Mouse (Mus musculus) adrenal gland, adult 2 months (tissue): ENCODE measurements around the gene Midn. TPM values are rescaled to one million over a fixed set of nuclear protein-coding genes. Genes with fewer than 3 reads are reported as not detected.

Source experiments
- DNase-seq: peaks from one replicate; pipeline ENCODE4 v3.0.0; 2021
- polyA plus RNA-seq: library from polyadenylated mRNA; depleted of rRNA; stranded (reverse); fragments of >200 nt; gene quantifications from 2 replicates; pipeline ENCODE4 v1.2.3, GENCODE M21; 2012
- total RNA-seq, 2 experiments: library from RNA; stranded (reverse); gene quantifications; 2 replicates each; pipeline ENCODE4 v1.2.3; 2021

Gene Midn
- total and polyA plus RNA-seq, 3 experiments = 75.8 to 269 (median 115) TPM

DNA sequence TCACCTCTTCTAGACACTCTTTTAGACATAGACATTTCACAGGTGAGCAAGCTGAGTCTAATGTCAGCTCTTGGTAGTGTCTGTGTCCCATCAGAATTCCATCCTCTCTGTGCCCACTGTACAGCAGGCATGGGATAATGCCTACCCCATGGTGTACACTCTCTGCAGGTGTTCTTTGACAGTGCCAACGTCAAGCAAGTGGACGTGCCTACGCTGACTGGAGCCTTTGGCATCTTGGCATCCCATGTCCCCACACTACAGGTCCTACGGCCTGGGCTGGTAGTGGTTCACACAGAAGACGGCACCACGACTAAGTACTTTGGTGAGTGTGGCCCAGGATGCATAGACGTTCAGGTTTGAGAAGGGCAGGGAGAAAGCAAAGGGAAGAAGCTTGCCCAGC, 4.4 kb upstream of the Midn start:
- DNase-seq = no peak

DNA sequence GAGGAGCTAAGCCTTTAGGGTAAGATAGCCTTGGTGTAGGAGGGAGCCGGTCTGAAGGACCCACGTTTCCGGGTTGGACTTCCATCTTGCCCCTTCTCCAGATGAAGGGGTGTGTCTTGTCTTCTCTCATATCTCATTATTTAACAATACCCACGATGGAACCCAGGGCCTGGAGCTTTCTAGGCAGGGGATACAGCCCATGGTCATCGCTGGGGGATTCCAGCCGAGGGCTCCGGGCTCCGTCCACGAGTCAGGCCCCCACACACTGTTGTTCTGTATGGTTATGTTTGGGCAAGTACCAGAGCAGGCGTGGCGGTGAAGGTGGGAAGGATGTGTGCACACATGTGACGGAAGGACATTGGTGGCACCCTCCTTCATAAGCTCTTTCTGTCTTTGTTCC, 3.9 kb upstream of the Midn start:
- no peak for DNase-seq

DNA sequence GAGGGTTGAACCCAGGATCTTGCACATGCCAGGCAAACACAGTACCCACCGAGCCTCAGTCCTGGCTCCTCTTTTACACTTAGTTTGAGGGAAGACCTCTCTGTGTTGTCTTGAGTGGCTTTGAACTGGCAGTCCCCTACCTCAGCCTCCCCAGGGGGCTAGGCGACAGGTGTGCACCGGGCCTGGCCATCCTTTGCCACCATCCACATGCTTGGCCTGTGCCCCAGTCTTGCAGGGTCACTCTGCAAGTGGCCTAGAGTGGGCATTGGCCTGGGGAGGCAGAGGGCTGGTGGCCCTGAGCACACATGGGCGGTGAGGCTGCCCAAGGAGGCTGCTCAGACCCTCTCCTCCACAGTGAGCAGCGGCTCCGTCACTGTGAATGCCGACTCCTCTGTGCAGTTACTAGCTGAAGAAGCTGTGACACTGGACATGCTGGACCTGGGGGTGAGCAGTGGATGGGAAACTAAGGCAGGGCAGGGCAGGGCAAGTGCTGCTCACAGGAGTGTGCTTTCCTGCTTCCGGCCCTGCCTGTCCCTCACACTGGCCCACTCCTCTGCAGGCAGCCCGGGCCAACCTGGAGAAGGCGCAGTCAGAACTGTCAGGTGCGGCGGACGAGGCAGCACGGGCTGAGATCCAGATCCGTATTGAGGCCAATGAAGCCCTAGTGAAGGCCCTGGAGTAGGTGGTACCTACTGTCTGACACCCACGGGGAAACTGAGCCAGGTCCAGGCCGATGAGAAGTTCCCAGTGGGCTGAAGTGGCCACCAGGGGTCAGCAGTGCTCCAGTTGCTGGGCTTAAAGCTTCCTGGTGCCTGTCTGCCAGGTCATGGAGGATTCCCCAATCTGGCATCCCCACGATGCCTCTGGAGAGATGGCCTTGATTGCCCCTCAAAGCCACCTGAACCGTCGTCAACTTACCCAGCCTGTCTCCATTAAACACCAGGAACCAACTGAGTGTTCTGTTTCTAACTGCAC, 2.9 kb upstream of the Midn start:
- DNase-seq = peak; percentile 78

DNA sequence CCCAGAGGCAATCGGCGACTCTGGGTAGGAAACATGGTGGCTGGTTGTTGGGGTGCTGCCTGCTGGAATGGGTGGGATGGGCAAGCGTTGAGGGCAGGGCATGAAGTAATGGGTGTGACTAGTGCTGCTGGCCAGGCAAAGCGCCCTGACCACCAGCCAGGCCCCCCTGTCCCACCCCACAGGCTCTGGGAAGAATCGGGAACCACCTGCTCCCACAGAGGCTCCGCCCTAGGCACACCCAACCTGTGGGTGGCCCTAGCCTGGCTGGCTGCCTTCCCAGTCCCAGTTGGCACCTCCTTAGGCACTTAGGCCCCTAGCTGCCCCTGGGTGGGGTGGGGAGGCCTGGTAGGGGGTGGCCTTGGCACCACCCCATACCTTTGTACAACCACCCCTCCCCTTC, 2.2 kb upstream of the Midn start:
- peak; percentile 63 for DNase-seq

DNA sequence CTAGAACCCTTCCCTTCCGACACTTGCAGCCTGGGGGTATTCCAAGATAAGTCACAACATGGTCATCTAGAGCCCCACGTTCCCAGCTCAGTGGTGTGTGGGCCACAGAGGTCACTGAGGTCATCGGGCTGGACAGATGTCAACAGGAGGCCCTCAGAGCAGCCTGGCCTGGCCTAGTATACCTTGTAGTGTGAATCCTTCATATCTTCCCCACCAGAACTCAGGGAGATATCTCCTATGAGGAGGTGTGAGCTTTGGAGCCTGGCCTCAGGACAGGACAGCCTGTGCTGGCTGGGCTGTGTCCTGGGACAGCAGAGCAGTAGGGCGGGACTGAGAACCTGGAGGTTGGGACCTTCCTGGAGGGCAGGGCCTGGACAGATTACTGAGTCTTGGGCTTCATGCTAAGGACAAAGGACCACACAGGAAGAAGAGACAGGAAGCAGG, 1.5 kb upstream of the Midn start:
- peak; percentile 39 for DNase-seq

DNA sequence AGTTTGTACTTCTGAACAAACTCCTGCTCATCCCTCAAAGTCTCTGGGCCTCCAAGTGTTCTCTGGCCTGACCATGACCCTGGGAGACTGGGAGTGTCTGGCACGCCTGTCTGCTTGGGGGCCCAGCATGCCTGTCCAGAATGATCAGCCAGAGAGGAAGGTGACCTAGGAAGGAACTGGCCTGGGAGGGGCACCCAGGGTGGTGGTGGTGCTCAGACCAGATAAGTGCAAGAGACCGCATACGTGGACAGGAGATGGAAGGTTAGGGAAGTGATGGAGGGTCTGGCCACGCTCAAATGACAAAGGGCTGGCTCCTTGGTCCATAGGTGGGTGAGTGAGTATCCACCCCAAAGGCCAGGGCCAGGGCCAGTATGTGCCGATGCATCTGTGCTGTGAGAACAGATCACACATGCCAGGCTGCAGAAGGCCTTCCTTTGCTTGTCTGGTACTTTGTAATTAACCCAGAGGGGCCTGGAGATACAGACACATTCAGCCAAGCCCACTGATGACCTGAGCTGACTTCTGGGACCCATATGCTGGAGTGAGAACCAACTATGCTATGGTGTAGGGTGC, 840 bp upstream of the Midn start:
- DNase-seq = peak; percentile 59

DNA sequence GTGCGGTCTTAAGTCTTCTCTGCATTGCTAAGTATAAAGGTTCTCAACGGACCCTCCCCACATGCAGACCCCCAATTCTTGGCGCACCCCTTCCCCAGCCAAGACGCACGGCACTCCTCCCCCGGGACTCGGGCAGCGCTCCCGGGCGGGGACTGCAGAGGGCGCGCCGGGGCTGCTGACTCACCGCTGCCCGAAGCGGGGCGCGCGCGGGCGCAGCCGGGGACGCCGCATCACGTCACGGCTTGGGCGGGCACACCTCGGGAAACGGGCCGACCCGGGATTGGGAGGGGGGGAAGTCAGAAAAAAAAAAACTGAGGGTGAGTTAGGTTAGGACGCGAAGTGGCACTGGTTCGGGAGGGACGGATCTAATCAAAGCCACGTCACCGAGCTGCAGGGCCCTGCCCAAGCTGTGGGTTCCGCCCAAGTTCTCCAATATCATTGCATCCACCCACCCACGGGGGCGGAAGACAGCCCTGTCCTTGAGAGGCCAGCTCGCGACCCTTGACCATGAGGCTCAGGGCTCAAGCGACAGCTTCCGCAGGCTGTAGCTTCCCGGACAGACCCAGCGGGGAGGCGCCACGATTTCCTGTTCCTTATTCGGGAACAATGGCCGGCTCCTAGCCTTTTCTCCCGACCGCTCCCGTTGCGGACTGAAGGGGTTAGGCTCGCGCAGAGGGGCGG, 678 bp downstream of the Midn start:
- peak; percentile 97 for DNase-seq

DNA sequence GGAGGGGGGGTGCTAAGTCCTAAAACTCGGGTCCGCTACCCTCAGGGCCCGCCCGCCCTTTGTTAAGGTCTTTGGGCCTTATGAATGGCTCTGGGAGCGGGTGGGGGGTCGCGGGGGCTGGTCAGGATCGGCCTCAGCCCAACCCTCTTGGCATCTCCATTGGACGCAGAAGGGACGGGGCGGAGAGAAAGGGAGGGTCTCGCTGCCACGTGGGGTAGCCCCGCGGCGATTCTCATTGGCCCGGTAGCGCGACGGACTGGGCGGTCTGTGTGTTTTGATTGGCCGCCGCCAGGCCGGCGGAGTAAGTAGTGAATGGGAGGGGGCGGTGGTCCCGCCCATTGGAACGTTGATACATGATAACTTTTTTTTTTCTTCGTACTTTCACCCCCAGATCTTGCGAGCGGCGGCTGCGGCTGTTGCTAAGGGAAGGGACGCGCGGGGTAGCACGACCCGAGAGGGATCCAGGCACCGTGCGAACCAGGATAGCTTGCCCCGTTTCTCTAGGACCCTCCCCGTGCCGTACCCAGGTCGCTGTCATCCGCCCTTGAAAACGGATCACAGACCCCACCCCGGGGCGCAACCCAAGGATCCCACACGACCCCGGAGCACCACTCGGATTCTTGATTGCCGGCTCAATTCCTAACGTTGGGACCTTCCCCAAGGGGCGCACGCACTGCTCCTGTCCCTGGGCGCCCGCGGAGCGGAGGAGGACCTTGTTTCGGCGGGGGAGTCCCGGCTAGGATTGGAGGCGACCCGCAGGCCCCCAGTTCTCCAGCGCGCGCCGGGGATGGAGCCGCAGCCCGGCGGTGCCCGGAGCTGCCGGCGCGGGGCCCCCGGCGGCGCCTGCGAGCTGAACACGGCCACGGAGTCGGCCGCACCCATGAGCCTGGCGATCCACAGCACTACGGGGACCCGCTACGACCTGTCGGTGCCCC, 1.5 kb downstream of the Midn start:
- DNase-seq = peak; percentile 99

DNA sequence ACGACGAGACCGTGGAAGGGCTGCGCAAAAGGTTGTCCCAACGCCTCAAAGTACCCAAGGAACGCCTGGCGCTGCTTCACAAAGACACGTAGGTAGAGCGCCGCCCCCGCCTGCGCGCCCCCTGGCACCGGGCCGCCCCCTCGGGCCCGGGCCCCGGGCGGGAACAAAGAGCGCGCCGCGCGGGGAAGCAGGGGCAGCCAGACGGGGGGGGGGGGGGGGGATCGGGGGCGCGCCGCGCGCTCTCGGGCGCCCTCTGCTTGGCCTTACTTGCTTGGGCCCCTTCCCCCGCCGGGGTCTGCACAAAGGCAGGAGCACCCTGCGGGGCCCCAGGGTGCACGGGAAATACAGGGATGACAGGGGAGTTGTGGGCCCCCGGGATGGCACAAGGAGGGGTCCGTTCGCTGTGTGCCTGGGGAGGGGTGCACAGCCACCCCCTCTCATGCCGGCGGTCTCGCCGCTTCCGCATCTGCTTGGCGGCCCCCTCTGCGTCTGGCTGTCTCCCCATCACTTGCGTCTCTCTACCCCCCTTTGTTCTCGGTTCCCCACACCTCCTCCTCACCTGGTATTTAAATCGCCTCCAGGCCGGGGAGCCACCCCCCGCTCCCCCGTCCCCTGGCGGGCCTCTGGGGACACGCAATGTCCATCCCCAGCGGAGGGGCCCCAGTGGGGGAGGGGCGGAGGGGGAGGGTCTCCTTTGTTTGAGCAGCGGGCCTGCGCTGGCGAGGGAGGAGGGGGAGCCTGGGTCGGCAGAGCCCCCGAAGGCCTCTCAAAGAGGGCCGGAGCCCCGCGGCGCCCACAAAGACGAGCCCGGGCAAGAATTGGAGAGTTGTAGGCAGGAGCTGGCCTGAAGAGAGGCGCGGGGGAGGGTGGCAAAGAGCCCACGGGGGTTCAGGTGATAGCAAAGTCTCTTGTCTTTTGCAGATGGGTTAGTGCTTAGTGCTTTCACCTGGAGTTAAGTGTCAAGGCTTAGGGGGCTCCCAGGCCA, 2.4 kb downstream of the Midn start:
- DNase-seq = peak; percentile 68

DNA sequence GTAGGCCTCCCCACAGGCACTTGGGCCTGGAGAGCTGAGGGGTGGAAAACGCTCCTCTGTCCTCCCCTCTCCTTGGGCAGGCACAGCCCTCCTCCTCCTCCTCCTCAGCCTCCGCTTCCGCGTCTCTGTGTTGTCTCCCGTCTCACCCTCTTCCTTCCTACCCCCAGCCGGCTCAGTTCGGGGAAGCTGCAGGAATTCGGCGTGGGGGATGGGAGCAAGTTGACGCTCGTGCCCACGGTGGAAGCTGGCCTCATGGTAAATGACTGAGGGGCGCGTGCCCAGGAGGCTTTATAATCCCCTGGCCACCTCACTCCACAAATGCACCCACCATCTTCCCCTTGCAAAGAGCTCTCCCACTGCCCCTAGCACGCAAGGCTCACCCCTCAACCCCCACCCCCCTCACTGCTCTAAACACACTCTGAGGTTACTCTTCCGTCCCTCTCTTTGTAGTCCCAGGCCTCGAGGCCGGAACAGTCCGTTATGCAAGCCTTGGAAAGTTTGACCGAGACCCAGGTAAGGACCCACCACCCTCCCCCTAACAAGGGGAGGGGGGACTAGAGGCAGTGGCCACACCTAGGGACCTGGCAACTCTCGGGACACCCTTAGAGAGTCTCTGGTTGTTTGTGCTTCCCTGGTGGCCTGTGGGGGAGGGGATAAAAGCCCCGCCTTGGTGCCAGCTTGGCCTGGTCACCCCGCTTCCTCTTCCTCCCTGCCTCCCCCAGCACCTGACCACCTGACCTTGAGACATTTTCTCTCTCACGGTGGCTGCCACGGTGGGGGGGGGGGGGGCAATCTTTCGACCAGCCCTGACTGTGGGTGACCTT, 3.4 kb downstream of the Midn start:
- DNase-seq = peak; percentile 84

DNA sequence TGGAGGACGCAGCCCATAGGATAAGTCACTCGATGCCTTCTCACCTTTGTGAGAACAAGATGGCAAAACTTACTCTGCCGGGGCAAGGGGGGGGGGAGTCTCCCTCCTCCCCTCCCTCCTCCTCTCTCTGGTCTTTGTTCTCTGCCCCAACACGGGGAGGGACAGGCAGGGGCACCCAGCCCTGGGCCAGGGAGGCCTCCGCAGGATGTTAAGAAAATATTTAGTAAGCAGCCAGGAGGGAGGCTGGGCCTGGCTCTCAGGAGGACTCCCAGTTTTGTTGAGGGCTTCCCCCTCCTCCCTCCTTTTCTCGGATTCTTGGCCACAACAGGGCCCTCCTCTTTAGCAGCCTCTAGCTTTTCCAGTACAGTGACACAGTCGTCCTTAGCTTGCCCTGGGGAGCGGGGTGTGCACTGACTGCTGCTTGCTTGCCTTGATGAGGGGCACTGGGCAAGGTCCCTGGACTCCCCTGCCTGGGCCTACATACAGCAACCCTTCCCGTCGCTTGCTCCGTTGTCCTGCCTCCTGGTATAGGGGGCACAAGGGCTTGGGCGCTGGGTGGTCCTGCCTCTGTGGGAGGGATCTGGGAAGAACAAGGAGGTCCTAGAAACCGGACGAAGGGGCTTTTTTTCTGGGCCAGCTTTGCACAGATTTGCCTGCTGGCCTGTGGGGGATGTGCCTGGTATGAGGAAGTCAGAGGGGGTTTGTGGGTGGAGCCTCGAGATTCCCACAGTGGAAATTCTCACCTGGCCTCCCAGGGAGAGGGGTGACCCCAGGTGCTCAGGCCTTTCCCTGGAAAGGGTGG, 4.2 kb downstream of the Midn start:
- DNase-seq = peak; percentile 73

DNA sequence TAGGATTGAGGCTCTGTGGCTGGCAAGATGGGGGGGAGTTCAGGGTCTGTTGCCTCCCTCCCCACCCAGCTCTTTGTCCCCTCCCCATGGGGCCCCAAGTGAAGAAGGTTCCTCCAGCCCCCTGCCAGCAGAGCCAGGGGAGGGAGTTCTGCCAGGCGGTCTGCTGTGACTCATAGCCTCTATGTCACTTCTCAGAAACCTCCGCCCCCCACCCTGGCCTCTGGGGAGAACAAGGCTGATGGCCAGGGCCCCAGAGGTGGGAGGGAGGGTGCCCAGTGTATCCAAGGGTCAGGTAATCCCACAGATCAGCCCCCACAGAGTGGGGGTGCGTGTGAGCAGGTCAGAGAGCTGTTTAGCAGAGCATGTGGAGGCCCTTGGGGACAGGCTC, 4.8 kb downstream of the Midn start:
- peak; percentile 91 for DNase-seq

DNA sequence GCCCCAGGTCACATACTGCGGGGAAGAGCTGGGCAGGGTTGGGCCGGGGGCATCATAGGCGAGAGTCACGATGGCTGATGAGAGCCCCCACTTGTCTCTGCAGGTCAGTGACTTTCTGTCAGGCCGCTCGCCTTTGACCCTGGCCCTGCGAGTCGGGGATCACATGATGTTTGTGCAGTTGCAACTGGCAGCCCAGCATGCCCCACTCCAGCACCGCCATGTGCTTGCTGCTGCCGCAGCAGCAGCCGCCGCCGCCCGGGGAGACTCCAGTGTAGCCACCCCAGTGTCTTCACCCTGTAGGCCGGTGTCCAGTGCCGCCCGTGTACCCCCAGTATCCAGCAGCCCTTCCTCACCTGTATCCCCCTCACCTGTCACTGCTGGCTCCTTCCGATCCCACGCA, 5.6 kb downstream of the Midn start:
- no peak for DNase-seq

DNA sequence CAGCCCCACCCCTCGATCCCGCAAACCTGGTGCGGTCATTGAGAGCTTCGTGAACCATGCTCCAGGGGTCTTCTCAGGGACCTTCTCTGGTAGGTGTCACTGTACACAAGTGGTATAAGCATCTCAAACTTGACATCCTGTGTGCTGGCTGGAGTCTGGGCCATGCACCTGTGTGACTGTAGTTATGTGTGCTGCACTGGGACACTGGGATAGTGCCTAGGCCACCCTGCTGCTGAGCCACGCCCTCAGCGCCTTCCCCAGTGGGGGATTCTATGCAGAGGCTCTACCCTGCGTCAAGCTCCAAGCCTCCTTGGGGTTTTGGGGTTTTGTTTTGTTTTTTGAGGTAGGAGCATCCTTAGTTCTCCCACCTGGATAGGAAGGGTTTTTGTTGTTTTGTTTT, 6.3 kb downstream of the Midn start:
- DNase-seq = no peak

DNA sequence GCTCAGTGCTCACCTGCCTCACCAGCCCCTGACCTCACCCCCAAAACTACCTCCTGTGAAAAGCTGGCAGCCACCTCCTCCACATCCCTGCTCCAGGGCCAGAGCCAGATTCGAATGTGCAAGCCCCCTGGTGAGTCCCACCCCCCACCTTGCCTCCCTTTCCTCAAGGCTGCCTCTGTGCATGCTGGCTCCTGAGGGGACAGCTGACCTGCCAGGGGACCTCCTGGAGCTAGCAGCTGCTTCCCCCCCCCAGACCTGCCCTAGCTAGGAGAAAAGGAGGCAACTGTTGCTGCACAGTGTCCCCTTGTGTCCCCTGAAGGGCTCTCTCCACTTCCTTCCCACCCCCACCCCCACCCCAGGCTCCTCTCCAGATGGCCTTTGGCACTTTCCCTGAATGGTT, 7.2 kb downstream of the Midn start:
- DNase-seq = no peak

DNA sequence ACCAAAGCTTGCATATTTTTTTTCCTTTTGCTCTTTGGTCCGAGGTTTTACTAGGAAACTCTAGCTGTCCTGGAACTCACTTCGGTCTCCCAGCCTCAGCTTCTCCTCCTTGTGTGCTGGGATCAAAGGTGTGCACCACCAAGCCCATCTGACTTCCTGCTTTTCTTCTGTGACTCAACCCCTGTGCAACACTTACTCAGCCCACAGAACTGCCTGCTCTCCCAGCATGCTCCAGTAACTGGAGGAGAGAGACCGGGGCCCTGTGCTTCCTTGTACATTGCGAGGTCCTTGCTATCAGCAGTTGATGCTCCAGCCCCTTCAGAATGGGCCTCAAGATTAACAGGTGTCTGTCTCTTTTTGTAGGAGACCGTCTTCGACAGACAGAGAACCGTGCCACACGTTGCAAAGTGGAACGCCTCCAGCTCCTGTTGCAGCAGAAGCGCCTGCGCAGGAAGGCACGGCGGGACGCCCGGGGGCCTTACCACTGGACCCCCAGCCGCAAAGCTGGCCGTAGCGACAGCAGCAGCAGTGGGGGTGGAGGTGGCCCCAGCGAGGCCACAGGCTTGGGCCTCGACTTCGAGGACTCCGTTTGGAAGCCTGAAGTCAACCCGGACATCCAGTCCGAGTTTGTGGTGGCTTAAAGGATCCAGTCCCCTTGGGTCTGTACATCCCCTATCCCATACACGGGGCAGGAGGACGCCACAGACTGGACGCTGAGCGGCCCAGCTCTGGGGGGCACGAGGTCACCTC, 8.1 kb downstream of the Midn start:
- DNase-seq = no peak

DNA sequence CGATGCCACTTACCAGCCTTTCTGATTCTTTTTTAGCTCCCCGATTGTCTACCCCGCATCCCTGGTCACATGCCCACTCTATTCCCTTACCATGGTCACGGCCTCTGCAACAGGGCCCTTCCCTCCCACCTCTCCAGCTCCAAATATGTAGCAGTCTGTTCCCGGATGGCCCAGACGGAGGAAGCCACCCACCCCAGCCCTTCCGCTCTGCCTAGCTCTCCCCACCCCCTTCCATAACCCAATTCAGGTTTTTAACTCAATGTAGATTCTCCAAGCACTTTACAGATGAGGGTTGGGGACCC, 8.6 kb downstream of the Midn start:
- no peak for DNase-seq
